Mouse (Mus musculus): Measurements from ENCODE around the gene Zscan22.
A peak's percentile ranks its signal among the peaks of the same experiment; 100 is the strongest.
"Not testable (repeated sequence)": the region's sequence is repeated elsewhere in the genome, so short reads cannot be mapped to it uniquely, and the experiment has no call there.

Gene Zscan22

DNA sequence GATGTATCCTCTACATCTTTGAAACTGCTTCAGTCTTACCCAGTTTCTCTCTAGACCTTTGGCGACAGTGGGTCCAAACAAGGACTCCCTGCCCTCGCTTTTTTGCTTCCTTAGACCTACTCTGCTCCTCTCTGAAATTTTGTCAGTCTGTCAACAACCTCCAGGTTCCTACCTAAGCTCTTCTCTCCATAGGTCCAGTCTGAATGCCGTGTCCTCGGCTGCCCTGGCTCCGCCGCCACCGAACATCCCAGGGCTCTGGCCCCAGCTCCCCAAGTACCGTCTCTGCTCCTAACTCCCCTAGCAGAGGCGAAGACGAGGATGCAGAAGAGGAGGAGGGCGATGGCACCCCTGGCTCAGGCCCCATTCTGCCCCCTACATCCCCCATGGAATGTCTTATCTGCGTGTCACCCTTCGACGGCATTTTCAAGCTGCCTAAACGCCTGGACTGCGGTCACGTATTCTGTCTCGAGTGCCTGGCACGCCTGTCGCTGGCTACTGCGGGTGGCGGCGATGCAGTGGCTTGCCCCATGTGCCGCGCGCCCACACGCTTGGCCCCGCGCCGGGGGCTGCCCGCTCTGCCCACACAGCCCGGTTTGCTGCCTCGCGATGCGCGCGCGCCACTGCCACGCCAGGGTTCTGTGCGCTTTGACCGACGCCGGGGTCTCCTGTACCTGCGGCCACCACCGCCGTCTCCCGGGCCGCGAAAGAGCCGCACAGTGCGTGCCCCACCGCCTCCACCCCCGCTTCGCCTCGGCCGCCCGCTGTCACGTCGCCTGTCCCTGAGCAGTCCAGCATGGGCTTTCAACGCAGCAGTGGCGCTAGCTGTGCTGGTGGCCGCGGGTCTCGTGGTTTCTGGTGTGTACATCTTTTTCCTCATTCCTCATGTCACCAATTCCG lies 30.3 kb downstream of the Zscan22 start:
- DNase-seq (ENCODE audit: low spot score) = peak; percentile 31

DNA sequence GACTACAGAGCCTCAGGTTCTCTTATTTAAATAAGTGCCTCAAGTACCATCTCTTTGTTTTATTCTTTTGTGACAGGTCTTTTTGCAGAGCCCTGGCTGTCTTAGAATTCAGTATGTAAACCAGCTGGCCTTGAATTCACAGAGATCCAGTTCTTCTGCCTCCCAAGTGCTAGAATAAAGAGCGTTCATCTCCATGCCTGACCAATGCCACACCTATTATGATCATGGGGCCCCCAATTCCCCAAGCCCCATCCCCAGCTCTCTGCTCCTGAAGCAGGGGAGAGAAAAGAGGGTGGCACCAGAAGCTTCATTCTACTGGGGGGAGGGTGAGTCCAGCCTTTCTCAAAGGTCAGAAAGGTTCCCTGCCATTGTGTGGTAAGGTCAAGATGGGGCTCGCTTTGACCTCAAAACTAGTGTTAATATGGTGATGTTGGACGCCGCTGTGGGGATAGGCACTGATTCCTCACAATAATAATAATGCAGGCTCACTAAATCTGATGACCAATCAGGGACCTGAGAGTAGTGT lies 36.1 kb downstream of the Zscan22 start:
- DNase-seq (ENCODE audit: low spot score) = no peak

DNA sequence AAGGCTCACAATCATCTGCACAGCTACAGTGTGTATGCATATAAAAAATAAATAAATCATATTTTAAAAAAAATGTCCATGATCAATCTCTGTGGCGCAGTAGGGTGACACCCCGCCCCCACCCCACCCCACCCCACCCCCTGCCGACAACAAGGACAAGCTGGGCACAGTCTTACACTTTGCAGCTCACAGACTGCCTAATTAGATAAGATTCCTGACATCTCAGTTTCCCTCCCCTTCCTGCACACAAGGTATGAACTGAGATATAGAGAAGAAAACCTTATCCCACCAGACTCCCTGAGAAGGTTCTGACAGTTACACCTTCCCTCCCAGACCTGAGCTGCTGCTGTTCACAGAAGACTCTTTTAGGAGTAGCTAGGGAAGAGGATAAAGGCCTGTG lies 37.2 kb downstream of the Zscan22 start:
- no peak for DNase-seq (ENCODE audit: low spot score)

DNA sequence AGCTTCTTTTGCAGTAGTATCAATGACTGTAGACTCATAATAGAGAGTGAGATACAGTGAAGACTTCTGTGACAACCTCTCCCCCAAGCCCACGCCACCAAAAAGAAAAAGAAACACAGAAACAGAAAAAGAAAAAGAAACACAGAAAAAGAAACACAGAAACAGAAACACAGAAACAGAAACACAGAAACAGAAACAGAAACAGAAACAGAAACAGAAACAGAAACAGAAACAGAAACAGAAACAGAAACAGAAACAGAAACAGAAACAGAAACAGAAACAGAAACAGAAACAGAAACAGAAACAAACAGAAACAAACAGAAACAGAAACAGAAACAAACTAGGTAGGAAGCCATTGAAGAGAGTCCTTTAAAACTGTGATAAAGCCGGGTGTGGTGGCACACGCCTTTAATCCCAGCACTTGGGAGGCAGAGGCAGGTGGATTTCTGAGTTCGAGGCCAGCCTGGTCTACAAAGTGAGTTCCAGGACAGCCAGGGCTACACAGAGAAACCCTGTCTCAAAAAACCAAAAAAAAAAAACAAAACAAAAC lies 39.7 kb downstream of the Zscan22 start:
- not testable (repeated sequence) for DNase-seq (ENCODE audit: low spot score)

DNA sequence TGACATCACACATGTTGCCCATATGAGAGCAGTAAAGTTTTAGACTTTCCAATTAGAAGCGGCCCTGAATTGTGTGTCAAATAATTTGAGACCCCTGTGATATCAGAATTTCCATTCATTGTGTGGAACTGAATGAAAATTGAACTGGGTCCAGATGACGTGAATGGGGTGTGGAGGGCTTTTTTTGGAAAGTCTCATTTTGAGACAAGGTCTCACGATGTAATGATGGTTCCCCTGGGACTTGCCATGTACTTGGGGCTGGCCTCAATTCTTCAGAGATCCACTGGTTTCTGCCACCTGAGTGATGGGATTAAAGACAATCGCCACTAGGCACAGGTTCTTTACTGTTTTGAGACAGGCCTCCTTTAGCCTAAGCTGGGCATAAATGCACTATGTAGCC lies 43.0 kb downstream of the Zscan22 start:
- no peak for DNase-seq (ENCODE audit: low spot score)

DNA sequence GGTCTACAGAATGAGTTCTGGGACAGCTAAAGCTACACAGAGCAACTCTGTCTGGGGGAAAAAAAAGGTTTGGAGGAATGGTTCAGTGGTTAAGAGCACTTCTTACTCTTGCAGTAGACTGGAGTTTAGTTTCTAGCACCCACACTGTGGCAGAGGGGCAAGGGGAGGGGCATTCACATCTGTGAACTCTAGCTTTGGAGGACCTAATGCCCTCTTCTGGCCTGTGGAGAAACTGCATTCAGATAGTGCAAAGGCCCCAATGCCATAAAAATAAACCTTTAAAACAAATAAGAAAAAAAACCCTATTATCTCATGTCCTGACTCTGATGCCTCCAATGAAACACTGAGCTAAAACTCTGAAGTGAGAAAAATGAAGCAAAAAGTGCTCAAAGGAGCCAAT lies 45.9 kb downstream of the Zscan22 start:
- DNase-seq (ENCODE audit: low spot score) = no peak

DNA sequence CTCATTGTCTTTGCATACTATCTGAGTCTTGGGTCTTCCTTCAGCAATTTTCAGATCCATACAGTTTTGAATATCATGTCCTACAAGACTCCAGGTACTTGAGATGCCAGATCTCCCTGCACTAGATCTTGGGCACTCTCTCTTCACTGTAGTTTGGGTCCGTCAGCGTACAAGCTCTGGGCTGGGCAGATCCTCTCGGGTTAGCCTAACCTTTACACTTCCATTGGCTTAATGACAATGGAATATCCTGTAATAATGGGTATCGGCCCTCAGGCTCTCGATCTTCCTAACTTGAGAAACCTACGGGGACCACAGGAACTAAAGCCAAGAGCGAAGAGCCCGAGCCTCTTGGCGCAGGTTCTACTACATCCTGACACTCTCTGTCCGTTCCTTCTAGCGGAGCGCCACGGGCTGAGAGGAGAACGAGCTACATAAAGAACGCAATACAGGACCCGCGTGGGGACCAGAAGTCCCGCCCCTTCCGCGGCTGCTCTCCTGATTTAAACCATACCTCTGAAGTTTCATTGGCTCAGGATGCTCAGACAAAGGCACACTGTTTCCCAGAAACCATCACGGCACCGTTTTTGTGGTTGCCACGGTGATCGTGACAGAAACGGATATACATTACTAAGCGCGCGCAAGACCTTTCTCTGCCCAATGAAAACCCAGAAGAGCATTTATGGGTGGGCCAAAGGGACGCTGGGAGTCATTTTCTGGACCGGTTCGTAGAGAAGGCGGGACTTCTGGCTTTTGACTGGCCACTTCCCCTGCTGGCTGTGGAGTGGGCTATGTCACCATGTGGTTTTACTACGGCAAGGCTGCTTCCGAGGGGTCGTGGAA lies 51.6 kb downstream of the Zscan22 start:
- DNase-seq (ENCODE audit: low spot score) = peak; percentile 96

DNA sequence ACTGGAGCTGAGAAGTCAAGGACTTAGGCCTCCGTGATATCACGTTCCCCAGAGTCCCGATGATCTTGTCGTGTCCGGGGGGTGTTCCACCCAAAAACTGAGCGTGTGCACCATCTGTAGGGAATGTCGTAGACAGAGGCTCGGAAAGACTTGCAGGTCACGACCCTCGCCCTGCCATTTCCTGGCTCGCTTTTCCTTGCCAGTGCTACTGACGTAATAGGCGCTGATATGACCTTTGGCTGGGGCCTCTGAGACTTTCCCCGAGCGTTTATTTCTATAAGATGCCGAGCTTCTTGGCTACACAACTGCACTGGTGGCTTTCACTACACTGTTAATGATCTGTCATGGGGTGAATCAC lies 52.2 kb downstream of the Zscan22 start:
- DNase-seq (ENCODE audit: low spot score) = no peak

DNA sequence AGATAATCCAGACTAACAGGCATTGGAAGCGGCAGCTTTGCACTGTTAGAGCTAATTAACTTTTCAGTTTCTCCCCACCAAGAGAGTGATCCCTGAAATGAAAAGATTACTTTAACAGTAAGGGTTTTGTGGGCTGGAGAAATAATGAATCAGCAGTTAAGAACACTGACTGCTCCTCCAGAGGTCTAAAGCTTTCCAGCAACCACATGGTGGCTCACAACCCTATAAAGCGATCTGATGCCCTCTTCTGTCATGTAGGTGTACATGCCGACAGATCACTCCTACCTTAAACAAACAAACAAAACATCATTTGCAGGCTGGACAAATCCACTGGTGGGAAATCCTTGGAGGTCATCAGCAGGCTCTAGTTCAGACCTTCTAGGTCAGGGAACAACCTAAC lies 57.3 kb downstream of the Zscan22 start:
- DNase-seq (ENCODE audit: low spot score) = no peak

DNA sequence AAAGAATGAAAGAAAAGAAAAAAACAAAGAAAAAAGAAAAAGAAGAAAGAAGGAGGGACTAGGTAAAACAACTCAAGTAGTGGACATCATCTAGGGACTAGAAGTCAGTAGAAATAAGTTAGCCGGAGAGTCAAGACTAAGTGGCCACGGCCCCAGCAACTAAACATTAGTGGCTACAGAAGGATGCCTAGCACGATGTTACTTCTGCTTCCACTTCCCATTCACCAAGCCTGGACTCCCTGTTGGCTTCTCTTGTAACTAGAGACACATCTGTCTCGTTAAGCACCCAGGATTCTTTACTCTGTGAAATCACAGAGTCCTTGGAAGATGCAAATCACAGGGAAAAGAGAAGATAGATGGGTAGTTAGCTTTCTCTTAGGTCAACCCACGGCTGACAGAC lies 59.9 kb downstream of the Zscan22 start:
- no peak for DNase-seq (ENCODE audit: low spot score)
